Mouse (Mus musculus): Measurements from ENCODE around the gene Napsa. TPM values are rescaled to one million over a fixed set of nuclear protein-coding genes. Genes with fewer than 3 reads are reported as not detected.

Gene Napsa
- total RNA-seq, 2 experiments from 2014 or later = 0.65 to 0.81 TPM

DNA sequence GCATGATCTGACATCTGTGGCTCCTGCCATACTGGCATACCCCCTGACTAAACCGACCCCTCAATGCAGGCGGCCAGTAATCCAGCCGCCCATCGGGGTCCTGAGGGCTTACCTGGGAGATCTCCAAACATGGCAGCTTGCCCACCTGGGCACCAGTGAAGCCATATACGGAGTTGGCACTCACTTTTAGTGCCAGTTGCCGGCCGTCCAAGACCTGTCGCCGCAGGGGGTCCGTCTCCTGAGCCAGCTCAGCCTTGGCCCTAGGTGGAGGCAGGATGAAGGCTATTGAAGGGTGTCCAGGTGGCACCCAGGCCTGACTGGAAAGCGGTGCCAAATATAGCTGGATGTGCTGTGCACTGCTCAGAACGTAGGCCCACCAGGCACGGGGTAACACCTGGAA, 34.7 kb upstream of the Napsa start:
- DNase-seq (ENCODE audit: low spot score in 2 of 2) = no peak

GRCm38 (mm10) chr7:44538756-44539624, 33.2 kb upstream of the Napsa start:
- DNase-seq (ENCODE audit: low spot score in 2 of 2) = no peak

GRCm38 (mm10) chr7:44542555-44542954, 29.6 kb upstream of the Napsa start:
- DNase-seq (ENCODE audit: low spot score in 2 of 2) = no peak

DNA sequence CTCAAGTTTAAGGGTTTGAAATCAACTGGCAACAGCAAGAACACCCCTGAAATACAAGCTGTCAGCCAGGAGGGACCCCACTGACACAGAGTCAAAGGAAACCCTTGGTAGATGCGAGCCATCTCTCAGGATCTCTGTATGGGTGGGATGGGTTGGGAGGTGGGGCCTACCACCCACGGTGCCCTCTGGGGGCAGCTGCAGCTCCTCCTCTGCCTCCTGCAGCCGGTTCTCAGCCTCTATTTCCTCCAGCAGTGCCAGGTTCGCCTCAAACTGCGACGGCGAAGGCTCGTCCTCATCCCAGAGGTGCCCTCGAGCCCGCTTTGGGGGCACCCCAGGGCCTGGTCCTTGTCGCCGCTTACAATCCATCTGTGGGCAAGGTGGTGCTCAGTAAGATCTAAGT, 29.1 kb upstream of the Napsa start:
- no peak for DNase-seq (ENCODE audit: low spot score in 2 of 2)

GRCm38 (mm10) chr7:44546274-44546673, 25.9 kb upstream of the Napsa start:
- DNase-seq (ENCODE audit: low spot score in 2 of 2) = no peak

GRCm38 (mm10) chr7:44547041-44547440, 25.1 kb upstream of the Napsa start:
- DNase-seq (ENCODE audit: low spot score in 2 of 2) = no peak

DNA sequence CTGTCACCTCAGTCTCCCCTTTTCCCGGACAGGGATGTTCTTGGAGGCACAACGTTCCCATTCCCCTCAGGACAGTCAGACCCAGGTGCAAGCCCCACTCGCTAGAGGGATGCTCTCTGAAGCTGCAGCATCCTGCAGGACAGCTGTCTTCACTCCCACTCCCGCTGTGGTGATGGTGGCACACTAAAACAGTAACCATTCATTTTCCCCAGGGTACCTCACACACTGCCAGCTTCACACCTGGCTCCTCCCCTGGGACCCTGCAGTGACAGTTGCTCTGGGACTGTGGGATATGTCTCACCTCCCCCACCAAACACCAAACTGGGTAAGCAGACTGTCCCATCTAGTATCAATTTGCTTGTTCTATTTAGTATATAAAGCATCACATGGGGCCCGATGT, 24.5 kb upstream of the Napsa start:
- no peak for DNase-seq (ENCODE audit: low spot score in 2 of 2)

DNA sequence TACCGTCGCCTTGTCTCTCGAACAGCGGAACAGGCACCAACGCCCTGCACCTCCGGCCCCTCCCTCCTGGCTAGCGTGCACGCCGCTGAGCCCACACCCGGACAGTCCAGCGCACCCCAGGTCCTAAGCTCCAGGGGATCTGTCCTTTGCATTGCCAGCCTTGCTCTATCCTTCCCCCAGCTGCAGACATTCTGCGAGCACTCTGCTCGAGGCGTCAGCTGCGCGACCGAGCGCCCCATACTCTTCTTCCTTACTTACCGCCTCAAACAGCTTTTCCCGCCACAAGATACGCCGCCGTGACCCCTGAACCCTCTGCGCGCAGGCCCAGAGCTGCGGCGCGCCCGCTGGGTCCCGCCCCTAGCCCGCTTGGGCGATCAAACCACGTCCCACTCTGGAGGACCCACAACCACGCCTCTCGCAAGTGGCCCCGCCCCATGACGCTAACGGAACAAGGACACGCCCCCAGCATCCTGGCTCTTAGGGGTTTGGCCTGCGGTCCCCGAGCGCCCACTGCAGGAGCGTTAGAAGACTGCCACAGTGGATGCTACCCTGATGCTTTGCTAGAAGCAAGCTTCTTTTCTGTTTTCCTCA, 23.6 kb upstream of the Napsa start, which contains the start of gene Pold1:
TSS of gene Pold1 (minus strand) at position 353 of the 591 bp plus-strand sequence.
- peak; percentile 98 to 100 for DNase-seq (ENCODE audit: low spot score in 2 of 2)

GRCm38 (mm10) chr7:44549621-44550408, 22.4 kb upstream of the Napsa start:
- no peak for DNase-seq (ENCODE audit: low spot score in 2 of 2)

- no peak for DNase-seq (ENCODE audit: low spot score in 2 of 2)
Observed at GRCm38 (mm10) chr7:44550409-44550678, 21.8 kb upstream of the Napsa start.

DNA sequence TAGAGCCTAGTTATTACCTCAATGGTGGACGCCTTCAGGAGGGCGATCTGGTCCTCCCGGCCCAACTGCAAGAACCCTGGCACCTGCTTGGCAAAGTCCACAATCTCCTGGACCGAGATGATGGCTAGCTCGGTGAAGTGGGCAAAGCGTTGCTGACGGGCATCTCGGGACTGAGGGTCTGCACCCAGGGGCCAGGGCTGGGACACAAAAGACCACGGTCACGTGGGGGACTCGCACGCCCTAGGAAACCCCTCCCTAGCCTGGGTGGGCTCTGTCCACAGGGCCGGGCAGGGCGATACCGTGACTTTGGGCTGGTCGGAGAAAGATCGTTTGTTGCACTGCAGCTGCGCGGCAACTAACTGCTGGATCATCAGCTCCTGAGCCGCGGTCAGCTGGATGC, 20.9 kb upstream of the Napsa start:
- DNase-seq (ENCODE audit: low spot score in 2 of 2) = no peak

GRCm38 (mm10) chr7:44551731-44552130, 20.4 kb upstream of the Napsa start:
- DNase-seq (ENCODE audit: low spot score in 2 of 2) = no peak

- no peak for DNase-seq (ENCODE audit: low spot score in 2 of 2)
Observed at GRCm38 (mm10) chr7:44552141-44552908, 19.9 kb upstream of the Napsa start.

GRCm38 (mm10) chr7:44553196-44553764, 18.9 kb upstream of the Napsa start:
- DNase-seq (ENCODE audit: low spot score in 2 of 2) = peak; percentile 70 to 88

GRCm38 (mm10) chr7:44553826-44554225, 18.4 kb upstream of the Napsa start, which contains the start of gene Nr1h2:
Gene Nr1h2, minus strand, starts transcription at chr7:44553951.
- DNase-seq (ENCODE audit: low spot score in 2 of 2) = peak; percentile 92 to 96

DNA sequence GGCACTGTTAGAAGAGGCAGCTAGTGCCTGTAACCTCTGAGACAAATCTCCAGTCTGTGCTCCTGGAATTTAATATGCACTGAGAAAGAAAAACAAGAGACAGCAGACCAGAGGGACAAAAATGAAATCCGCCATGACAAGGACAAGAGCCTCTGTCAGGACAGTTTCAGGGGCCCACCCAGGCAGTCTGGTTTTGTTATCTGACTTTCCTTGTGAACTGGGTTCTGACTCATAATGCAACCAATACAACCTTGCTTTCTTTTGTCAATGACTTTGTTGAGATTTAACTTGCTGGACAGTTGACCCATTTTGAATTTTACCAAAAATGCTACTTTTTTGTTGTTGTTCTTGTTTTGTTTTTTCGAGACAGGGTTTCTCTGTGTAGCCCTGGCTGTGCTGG, 14.6 kb upstream of the Napsa start:
- no peak for DNase-seq (ENCODE audit: low spot score in 2 of 2)

DNA sequence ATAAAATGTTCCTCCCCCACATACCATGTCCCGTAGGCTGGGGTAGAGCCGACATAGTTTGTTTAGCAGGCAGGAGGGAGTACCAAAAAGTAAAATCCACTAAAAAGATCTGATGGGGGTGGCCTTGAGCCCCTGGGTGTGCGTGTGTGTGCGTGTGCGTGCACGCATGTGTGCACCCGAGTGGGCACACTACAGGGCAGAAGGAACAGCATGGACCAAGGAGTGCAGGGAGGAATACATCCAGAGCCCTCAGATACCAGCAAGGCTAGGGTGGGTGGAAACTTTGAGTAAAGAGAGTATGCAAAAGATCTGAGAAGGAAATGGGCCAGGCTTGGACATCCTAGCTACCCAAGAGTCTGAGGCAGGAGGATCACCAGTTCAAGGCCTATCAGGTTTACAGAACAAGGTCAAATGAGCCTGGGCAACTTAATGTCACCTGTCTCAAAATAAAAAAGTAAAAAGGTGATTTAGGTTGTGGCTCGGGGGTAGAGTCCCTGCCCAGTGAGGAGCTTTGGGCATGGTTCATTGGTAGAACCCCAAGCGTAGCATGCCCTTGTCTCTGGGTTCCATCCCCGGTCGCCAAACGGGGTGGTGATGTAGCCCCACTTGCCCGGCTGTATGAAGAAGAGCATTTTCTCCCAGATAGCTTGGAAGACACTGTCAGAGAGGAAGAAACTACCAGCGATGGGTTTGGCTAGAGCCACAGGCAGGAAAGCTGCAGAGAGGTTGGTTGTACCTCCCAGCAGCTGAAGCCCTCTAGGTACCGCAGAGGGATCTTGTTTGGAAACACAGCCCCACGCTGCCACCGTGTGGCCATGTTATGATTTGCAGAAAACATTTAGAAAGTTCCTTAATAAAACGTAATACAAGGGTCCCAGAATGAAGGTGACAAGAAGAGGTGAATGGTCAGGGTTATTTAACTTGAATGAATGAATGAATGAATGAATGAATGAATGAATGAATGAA, 11.5 kb upstream of the Napsa start:
- DNase-seq (ENCODE audit: low spot score in 2 of 2) = peak; percentile 62 to 66

DNA sequence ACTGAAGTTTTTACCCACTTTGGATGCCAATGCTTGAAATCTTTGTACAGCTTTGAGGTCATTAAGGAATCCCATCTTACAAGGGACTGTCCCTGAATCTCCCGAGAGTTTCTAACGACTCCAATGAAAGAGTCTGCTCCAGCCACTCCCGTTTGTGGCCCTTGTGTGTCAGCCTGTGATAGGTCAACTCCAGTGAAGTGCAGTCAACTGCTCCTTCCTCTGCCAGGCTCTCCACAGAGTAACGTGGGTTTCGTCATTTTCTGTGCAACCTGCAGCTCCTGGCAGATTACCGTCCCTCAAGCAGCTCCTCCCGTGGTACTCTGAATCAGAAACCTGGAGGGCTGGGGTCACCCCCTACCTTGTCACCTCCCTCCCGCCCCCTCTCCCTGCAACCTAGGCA, 8.9 kb upstream of the Napsa start:
- DNase-seq (ENCODE audit: low spot score in 2 of 2) = no peak

- DNase-seq (ENCODE audit: low spot score in 2 of 2) = no peak
Observed at GRCm38 (mm10) chr7:44564486-44564885, 7.7 kb upstream of the Napsa start.

GRCm38 (mm10) chr7:44565414-44565813, 6.8 kb upstream of the Napsa start:
- no peak for DNase-seq (ENCODE audit: low spot score in 2 of 2)
